Mouse (Mus musculus) forebrain, embryonic 15.5 days (tissue): ENCODE results near the gene Kif17. TPM values are rescaled to one million over a fixed set of nuclear protein-coding genes. Genes with fewer than 3 reads are reported as not detected.

Experiments
- ATAC-seq: fragments of 200-750 bp; cut with Nextera tagmentation; replicated peaks from 2 replicates; pipeline ENCODE4 v1.8.0; 2017; ENCODE audit warnings: mild to moderate bottlenecking, moderate TSS enrichment, moderate library complexity
- H3K27ac ChIP-seq: fragments of 300-500 bp; sonication (generic); replicated peaks from 2 replicates; pipeline ENCODE4 v1.5.1; 2015; ENCODE audit warnings: mild to moderate bottlenecking, inconsistent platforms
- H3K27me3 ChIP-seq: fragments of 300-500 bp; sonication (generic); 2 replicates; pipeline ENCODE4 v1.6.1; 2015; ENCODE audit warnings: inconsistent platforms
- H3K36me3 ChIP-seq: fragments of 300-500 bp; sonication (generic); 2 replicates; pipeline ENCODE4 v1.6.1; 2015; ENCODE audit warnings: mild to moderate bottlenecking, inconsistent platforms
- H3K4me1 ChIP-seq: fragments of 300-500 bp; sonication (generic); 2 replicates; pipeline ENCODE4 v1.6.1; 2015; ENCODE audit warnings: inconsistent platforms
- H3K4me2 ChIP-seq: fragments of 300-500 bp; sonication (generic); replicated peaks from 2 replicates; pipeline ENCODE4 v1.6.1; 2015; ENCODE audit warnings: mild to moderate bottlenecking, inconsistent platforms
- H3K4me3 ChIP-seq: fragments of 300-500 bp; sonication (generic); 2 replicates; pipeline ENCODE4 v1.5.1; 2015; ENCODE audit warnings: mild to moderate bottlenecking, inconsistent platforms
- H3K9ac ChIP-seq: fragments of 300-500 bp; sonication (generic); replicated peaks from 2 replicates; pipeline ENCODE4 v1.6.1; 2015; ENCODE audit warnings: mild to moderate bottlenecking, inconsistent platforms
- H3K9me3 ChIP-seq: fragments of 300-500 bp; sonication (generic); 2 replicates; pipeline ENCODE4 v1.6.1; 2016; ENCODE audit warnings: inconsistent platforms
- WGBS: fragments of 180-500 bp; shearing (Covaris S2); methylation state at CpG from one replicate; pipeline ENCODE4 v1.1.7; 2015; ENCODE audit warnings: mixed read lengths; 5-methylcytosine and 5-hydroxymethylcytosine counted together
- polyA plus RNA-seq: library from polyadenylated mRNA; unstranded; fragments of >200 nt; fragmentation: Nextera tagmentation; extraction: Ambion mirVana; gene quantifications from 2 replicates; pipeline ENCODE4 v1.2.1, GENCODE M21; 2015

Gene Kif17
- polyA plus RNA-seq, 1 experiment from 2014 or later, result 1.4 TPM

GRCm38 (mm10) chr4:138333135-138333534, 82.9 kb downstream of the Kif17 start:
- no peaks in the 10 kb centered on the region for H3K36me3 ChIP-seq
- no peak for ATAC-seq
- 90% methylated on average over 4 of the region's 4 CpGs for WGBS

GRCm38 (mm10) chr4:138335036-138335435, 84.8 kb downstream of the Kif17 start:
- WGBS, result 88% methylated on average over 12 of the region's 12 CpGs
- Histone ChIP-seq H3K36me3 (no peaks in the 10 kb centered on the region), H3K9me3 (no peaks in the 10 kb centered on the region), H3K4me3 (no peak overlapping the region), H3K9ac (no peak overlapping the region), H3K4me2 (no peak overlapping the region), H3K27me3 (peaks cover 6% of the 10 kb centered on the region), H3K4me1 (no peaks in the 10 kb centered on the region), H3K27ac (no peak overlapping the region)
- ATAC-seq, result no peak

More at GRCm38 (mm10) chr4:138333135-138333534, 82.9 kb downstream of the Kif17 start:
- Histone ChIP-seq H3K9me3 (no peaks in the 10 kb centered on the region), H3K4me1 (peaks cover under 1% of the 10 kb centered on the region; the same call in 1 of the 2 replicates), H3K4me2 (no peak overlapping the region), H3K27ac (no peak overlapping the region), H3K9ac (no peak overlapping the region), H3K4me3 (no peak overlapping the region), H3K27me3 (peaks cover 6% of the 10 kb centered on the region)

GRCm38 (mm10) chr4:138335648-138336047, 85.4 kb downstream of the Kif17 start:
- Histone ChIP-seq H3K36me3 (no peaks in the 10 kb centered on the region), H3K9ac (no peak overlapping the region), H3K27ac (no peak overlapping the region), H3K4me3 (no peak overlapping the region), H3K4me1 (no peaks in the 10 kb centered on the region), H3K4me2 (no peak overlapping the region), H3K9me3 (no peaks in the 10 kb centered on the region), H3K27me3 (peaks cover 6% of the 10 kb centered on the region)
- no peak for ATAC-seq
- 86% methylated on average over 6 of the region's 6 CpGs for WGBS

- Histone ChIP-seq H3K9ac (no peak overlapping the region), H3K27me3 (no peaks in the 10 kb centered on the region), H3K4me2 (no peak overlapping the region), H3K4me1 (no peaks in the 10 kb centered on the region), H3K27ac (no peak overlapping the region), H3K4me3 (no peak overlapping the region), H3K9me3 (no peaks in the 10 kb centered on the region), H3K36me3 (no peaks in the 10 kb centered on the region)
- ATAC-seq, result no peak
- WGBS, result 71% methylated on average over 5 of the region's 5 CpGs
Observed at GRCm38 (mm10) chr4:138336876-138337275, 86.6 kb downstream of the Kif17 start.

GRCm38 (mm10) chr4:138337341-138337740, 87.1 kb downstream of the Kif17 start:
- WGBS, result 82% methylated on average over 9 of the region's 9 CpGs
- H3K4me2 ChIP-seq, result no peak overlapping the region

GRCm38 (mm10) chr4:138339963-138340362, 89.7 kb downstream of the Kif17 start:
- Histone ChIP-seq H3K4me1 (no peaks in the 10 kb centered on the region), H3K27me3 (no peaks in the 10 kb centered on the region), H3K27ac (no peak overlapping the region), H3K4me2 (no peak overlapping the region), H3K36me3 (no peaks in the 10 kb centered on the region), H3K4me3 (no peak overlapping the region), H3K9ac (no peak overlapping the region), H3K9me3 (no peaks in the 10 kb centered on the region)
- WGBS, result 36% methylated on average over 4 of the region's 4 CpGs
- no peak for ATAC-seq

More at GRCm38 (mm10) chr4:138337341-138337740, 87.1 kb downstream of the Kif17 start:
- Histone ChIP-seq H3K9ac (no peak overlapping the region), H3K27me3 (no peaks in the 10 kb centered on the region), H3K27ac (no peak overlapping the region), H3K4me3 (no peak overlapping the region), H3K4me1 (no peaks in the 10 kb centered on the region), H3K9me3 (no peaks in the 10 kb centered on the region), H3K36me3 (no peaks in the 10 kb centered on the region)
- ATAC-seq, result no peak

- no peaks in the 10 kb centered on the region for H3K4me1 ChIP-seq
- no peak overlapping the region for H3K9ac ChIP-seq
- no peaks in the 10 kb centered on the region for H3K36me3 ChIP-seq
- no peak overlapping the region for H3K4me3 ChIP-seq
- no peaks in the 10 kb centered on the region for H3K9me3 ChIP-seq
- H3K4me2 ChIP-seq, result no peak overlapping the region
- no peak for ATAC-seq
- H3K27ac ChIP-seq, result no peak overlapping the region
- no peaks in the 10 kb centered on the region for H3K27me3 ChIP-seq
- 69% methylated on average over 8 of the region's 8 CpGs for WGBS
Observed at GRCm38 (mm10) chr4:138341393-138341792, 91.2 kb downstream of the Kif17 start.

- Histone ChIP-seq H3K4me2 (no peak overlapping the region), H3K27me3 (no peaks in the 10 kb centered on the region), H3K9me3 (no peaks in the 10 kb centered on the region), H3K27ac (no peak overlapping the region), H3K36me3 (no peaks in the 10 kb centered on the region), H3K4me1 (no peaks in the 10 kb centered on the region), H3K4me3 (no peak overlapping the region), H3K9ac (no peak overlapping the region)
- WGBS, result 71% methylated on average over 7 of the region's 7 CpGs
- ATAC-seq, result no peak
Observed at GRCm38 (mm10) chr4:138342048-138342447, 91.8 kb downstream of the Kif17 start.

- Histone ChIP-seq H3K36me3 (no peaks in the 10 kb centered on the region), H3K27me3 (no peaks in the 10 kb centered on the region), H3K4me1 (no peaks in the 10 kb centered on the region), H3K9ac (no peak overlapping the region), H3K4me3 (no peak overlapping the region), H3K4me2 (no peak overlapping the region), H3K9me3 (no peaks in the 10 kb centered on the region), H3K27ac (no peak overlapping the region)
- no peak for ATAC-seq
- WGBS, result 88% methylated on average over 6 of the region's 6 CpGs
Observed at GRCm38 (mm10) chr4:138342778-138343177, 92.5 kb downstream of the Kif17 start.

GRCm38 (mm10) chr4:138343341-138343837, 93.2 kb downstream of the Kif17 start:
- no peaks in the 10 kb centered on the region for H3K36me3 ChIP-seq
- H3K9me3 ChIP-seq, result no peaks in the 10 kb centered on the region
- ATAC-seq, result no peak
- H3K4me2 ChIP-seq, result no peak overlapping the region
- WGBS, result 71% methylated on average over 10 of the region's 10 CpGs
- no peak overlapping the region for H3K9ac ChIP-seq
- no peak overlapping the region for H3K4me3 ChIP-seq
- H3K27ac ChIP-seq, result no peak overlapping the region
- H3K4me1 ChIP-seq, result no peaks in the 10 kb centered on the region
- no peaks in the 10 kb centered on the region for H3K27me3 ChIP-seq

GRCm38 (mm10) chr4:138344891-138345545, 94.8 kb downstream of the Kif17 start:
- no peak overlapping the region for H3K27ac ChIP-seq
- no peak for ATAC-seq
- H3K4me1 ChIP-seq, result no peaks in the 10 kb centered on the region
- no peaks in the 10 kb centered on the region for H3K27me3 ChIP-seq
- no peak overlapping the region for H3K9ac ChIP-seq
- no peak overlapping the region for H3K4me3 ChIP-seq
- no peaks in the 10 kb centered on the region for H3K9me3 ChIP-seq
- no peaks in the 10 kb centered on the region for H3K36me3 ChIP-seq
- H3K4me2 ChIP-seq, result no peak overlapping the region
- 64% methylated on average over 9 of the region's 9 CpGs for WGBS

- Histone ChIP-seq H3K27ac (no peak overlapping the region), H3K36me3 (no peaks in the 10 kb centered on the region), H3K9me3 (no peaks in the 10 kb centered on the region), H3K4me3 (no peak overlapping the region), H3K4me1 (no peaks in the 10 kb centered on the region), H3K4me2 (no peak overlapping the region), H3K9ac (no peak overlapping the region), H3K27me3 (no peaks in the 10 kb centered on the region)
- 55% methylated on average over 1 of the region's 1 CpGs for WGBS
- ATAC-seq, result no peak
Observed at GRCm38 (mm10) chr4:138347280-138347679, 97.0 kb downstream of the Kif17 start.

GRCm38 (mm10) chr4:138348716-138349115, 98.5 kb downstream of the Kif17 start:
- Histone ChIP-seq H3K4me3 (no peak overlapping the region), H3K4me1 (no peaks in the 10 kb centered on the region), H3K27ac (no peak overlapping the region), H3K9ac (no peak overlapping the region), H3K4me2 (no peak overlapping the region), H3K9me3 (no peaks in the 10 kb centered on the region), H3K36me3 (no peaks in the 10 kb centered on the region), H3K27me3 (no peaks in the 10 kb centered on the region)
- no peak for ATAC-seq
- 73% methylated on average over 7 of the region's 7 CpGs for WGBS
